Mouse (Mus musculus) regulatory T cell (primary cell): ENCODE results near the gene Ralgapa2.

Experiments used
- in situ Hi-C: fragments of 300-600 bp; cut with MboI, MseI; formaldehyde crosslinking; loops from one replicate; pipeline ENCODE4 v1.15.1; 2025; ENCODE audit warnings: high pct_unique_total_duplicates

Ralgapa2 gene

DNA sequence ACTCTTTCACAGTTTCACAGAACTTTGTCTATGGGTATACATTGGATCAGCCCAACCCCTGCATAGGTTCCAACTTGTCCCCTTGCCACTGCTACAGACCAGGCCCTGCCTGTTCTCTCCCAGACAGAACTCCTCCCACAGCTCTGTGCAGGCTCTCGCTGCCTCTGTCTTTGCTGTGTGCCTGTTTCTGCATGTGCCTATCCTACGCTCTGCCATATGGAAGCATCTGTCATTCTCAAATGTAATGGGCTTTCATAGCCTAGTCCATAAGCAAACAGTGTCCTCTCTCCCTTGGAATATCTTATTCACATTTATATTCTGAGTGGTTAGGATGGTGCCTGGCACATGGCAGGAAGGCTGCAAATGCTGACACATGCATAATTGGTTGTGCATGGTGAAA, 202.7 kb downstream of the Ralgapa2 start:
- in situ Hi-C loops: no loop called here

DNA sequence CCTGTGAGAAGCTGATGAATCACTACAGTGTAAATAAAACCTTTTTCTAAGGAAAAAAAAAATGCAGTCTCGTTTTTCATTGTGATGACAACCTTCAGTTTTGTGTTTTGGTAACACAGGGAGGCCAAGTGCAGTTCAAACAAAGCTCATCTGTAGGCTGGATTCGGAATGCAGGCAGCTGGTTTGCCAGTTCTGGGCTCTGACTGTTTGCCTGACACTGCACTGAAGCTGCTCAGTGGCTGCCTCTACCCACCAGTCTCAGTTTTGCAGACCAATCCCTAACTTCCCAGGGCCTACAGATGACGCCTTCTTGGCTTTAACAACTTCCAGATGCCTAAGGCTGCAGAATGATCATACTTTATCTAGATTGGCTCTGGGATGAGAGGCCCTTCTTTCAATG, 205.1 kb downstream of the Ralgapa2 start:
- in situ Hi-C loops: no loop called here

DNA sequence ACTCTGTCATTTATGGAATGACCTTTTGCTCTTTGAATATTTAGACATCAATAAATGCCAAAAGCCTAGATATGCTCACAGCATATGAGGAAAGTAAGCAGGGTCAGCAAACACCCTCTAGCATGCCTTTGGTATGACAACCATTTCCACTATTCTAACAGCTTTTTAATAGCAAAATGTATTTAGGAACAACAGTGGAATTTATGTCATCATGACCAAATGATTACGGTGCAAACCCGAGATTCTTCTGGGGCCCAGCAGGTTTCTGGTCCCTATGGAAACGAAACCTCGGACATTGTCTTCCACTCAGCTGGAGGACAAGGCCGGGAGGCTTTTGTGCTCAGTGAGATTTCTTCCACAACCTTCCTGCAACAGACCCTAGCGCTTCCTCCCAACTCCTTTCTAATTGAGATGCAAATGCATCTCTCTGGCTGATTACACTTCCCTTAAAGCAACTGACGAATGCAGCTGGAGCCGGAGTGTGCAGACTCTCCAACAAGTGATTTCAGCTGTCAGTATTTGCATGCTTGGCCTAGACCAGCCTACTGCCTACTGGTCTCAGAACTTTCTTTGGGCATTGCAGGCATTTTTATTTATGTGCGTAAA, 209.9 kb downstream of the Ralgapa2 start:
- in situ Hi-C loops: no loop called here

DNA sequence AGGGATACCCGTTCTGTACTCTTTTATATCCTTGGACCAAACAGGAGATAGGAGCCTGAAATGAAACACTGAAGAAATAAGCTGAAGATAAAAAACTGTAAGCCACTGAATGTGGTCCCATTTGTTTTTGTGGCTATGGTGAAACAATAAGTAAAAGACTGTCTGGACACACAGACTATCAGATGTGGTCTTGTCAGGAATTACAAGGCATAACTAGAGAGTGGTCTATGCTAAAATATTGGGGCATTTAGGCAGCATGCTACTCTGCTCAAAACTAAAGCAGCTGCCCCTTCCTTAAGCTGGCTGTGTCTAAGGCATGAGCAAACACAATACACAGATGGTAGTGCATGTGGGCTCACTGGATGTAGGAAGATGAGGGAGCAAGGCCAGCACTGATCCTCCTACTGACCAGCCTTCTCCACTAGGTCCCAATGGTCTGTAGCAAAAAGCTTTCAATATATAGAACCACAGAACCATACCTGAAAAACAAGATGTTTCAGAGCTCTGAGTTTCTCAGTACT, 211.6 kb downstream of the Ralgapa2 start:
- in situ Hi-C loops: no loop called here

DNA sequence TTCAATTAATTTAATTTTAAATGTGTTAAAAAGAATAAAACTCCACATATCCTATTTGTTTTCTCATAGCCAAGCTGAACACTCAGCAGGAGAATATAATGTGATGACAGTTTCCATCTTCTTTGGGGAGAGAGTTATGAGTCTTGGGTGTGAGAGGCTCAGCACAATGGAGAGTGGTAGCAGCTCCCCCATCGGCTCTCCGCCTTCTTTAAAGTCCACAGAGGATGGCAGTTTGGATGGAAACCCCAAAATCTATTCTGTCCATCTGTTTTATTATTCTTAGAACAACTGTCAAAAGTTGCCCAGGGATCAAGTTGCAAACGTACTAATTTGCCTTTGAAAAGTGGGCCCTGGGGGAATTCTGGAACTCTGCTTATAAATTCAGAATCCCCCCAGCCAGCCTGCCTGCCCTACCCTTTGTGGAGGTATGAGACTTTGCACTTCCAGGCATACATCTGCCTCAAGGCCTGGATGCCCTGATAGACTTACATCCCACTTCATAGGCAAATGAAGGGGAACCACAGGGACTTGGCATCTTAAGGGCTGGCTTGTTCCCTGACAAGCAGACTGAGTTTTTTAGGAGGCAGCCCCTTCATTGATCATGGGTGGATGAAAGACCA, 212.2 kb downstream of the Ralgapa2 start:
- in situ Hi-C loops: no loop called here

DNA sequence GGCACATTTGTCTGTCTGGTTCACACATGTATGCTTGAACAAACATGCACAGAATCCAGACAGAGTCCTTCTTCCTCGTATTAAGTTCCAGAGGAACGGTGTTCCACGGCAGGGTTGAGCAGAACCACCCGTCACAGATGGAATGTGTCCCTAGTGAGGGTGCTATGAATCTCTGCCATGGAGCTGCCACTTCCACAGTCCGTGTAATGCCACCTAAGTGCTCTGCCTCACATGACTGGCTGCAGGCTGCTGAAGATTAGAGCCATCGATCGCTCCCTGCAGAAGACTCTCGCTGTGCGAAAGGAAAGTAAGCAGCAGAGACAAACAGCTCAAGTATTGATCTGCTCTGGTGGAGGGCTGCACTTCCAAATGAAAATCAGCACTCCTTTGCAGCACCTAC, 218.6 kb downstream of the Ralgapa2 start:
- in situ Hi-C loops: no loop called here

DNA sequence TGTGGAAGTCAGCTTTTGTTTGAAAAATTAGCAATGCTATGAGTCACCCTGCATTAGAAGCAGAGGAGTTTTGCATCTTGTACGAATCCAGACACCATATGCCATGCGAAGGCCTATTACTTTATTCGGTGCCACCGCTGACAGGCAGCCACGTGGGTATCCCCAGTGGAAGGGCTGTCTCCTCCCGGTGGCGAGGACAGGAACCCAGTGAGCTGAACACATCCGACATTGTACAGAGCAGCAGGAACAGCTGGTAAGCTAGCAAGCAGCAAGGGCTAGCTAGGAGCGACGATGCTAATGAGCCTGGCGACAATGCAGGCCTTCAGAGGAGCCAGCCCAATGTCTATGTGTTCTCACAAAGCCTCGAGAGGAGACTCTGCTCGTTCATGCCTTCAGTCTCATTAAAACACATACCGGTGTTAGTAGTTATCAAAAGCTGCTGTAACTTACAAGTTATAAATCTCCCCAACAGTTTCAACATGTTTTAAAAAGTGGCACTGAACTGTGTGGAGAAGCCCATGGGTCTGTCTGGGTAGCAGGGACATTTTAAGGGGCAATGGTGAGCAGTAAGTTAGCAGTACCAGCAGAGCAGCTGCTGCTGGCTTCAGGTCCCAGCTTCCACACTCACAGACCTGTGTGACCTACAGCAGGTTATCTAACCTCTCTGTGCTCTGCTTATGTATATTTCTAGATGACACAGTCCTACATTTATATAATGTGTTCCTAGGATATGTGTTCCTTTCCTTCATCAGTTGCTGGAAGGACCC, 221.1 kb downstream of the Ralgapa2 start:
- in situ Hi-C loops: no loop called here

DNA sequence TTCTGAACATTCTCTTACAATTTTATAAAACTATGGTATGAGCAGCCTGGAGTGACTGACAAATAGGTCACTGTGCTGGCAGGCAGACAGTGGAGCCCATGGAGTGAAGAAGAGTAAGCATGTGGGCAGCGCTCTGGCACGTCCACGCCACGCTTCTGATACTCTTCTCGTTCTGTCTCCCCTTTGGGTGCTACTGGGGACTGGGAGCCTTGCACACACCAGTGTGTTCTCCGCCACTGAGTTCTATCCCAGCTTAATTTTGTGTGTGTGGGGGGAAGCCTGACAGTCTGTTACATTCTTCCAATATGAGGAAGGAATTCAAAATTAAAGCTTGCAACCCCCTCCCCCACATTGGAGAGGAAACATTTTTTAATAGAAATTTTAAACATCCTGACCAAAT, 221.8 kb downstream of the Ralgapa2 start:
- in situ Hi-C loops: no loop called here

DNA sequence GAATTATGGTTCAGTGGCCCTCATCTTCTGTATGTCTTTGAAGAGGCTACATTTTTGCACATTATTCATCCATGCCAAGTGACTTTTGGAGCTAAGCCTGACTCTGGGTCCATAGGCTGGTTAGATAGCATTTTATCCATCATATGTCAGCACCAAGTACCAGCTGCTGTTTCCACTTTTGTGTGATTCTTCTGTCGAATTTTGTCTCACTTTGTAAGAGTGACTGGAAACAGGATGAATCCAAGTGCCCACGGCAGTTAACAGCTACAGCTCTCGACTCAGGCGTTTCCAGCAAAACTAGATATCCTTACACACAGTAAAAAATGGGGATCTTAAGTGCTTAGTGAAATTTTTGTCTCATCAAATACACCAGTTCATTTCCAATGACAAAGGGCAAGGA, 222.8 kb downstream of the Ralgapa2 start:
- in situ Hi-C loops: no loop called here

DNA sequence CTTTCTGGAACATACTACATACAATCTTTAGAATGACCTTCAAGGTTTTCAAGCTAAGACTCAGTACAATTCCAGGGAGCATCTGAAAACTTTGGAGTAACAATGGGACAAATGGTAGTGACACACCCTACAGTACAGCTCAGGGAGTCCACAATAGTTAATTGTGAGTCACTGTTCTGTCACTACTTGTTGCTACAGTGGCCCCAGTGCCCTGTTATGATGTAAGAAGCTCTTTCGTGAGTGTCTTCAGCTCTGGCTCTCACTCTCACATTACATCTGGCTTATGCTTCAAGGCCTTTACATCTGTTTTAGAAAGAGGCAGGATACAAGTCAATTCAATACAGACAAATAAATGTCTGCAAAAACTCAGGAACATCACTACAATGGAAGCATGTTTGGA, 223.8 kb downstream of the Ralgapa2 start:
- in situ Hi-C loops: no loop called here

DNA sequence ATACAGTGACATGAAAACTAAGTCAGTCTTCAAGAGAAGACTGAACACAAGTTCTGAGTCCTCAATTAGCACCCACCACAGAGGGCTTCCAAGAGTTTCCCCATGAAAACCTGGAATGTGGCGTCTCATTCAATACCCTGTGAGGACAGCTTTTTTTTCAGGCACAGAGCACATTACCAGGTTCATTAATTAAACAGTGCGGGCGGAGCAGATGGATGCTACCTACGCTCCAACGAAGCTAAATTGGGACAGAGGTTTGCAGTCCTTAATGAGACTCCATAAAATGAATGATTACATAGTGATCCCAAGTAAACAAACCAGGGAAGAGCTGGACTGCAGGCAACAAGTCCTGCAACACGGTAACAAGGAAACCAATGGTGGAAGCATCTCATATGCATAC, 224.6 kb downstream of the Ralgapa2 start:
- in situ Hi-C loops: no loop called here

DNA sequence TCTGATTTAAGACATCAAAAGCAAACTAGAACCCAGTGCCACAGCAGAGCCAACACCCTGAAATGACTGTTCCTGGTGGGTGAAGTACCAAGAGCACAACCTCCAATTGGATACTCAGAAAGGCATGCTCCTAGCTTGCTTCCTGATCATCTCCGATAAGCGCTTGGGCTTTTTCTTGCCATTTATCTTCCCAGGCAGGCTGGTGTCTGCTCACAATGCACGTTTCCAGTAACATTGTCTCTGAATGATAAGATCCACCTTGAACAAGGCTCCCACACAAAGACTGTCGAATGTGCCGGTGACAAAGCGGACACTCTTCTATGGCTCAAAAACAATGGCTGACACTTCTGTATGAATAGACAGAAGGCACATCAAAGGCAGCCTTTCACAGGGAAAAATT, 230.8 kb downstream of the Ralgapa2 start:
- in situ Hi-C loops: no loop called here

DNA sequence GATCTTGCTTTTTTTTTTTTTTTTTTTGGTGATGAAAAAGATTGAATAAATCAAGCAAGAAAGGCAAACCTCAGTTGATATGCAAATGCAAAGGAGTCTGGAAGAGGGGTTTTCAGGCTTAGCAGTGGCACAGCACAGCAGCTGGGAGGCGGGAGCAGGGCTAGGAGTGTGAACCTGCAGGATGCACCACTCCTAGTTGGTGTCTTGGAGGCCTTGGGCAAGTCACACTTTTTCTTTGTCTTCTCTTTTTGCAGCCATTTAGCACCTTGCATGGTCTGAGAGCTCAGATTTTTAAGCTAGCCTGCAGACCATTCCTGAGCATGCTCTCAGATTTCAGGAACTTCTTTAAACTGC, 231.2 kb downstream of the Ralgapa2 start:
- in situ Hi-C loops: no loop called here

DNA sequence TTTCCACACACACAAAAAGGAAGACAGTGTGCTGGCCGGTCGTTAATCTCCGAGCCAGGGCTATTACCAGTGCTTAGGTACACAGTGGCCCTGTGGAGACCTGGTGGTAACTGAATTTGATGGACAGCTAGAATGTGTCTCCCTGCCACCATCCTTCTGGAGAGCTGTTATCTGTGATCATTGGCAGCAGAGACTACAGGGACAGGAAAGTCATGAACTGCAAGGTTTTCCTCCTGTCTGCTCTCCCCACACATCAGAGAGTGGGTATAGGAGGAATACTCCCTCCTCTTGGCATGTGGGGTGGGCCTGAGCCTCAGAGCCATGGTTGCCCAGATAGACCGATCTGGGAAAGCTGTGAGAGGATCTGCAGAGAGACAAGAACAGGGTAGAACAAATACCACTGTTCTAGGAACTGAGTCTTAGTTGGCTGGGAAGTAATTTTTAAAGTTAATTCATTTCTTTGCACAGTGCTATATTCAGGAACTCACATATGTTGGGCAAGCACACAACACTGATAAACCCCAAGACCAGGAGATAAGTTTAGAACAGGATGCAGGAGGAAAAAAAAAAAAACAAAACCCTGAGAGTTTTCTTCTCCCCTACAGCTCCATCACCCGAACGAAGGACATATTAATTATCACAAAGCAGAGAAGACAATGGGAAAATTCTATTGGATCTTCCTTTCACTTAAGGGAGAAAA, 231.8 kb downstream of the Ralgapa2 start:
- in situ Hi-C loops: no loop called here

DNA sequence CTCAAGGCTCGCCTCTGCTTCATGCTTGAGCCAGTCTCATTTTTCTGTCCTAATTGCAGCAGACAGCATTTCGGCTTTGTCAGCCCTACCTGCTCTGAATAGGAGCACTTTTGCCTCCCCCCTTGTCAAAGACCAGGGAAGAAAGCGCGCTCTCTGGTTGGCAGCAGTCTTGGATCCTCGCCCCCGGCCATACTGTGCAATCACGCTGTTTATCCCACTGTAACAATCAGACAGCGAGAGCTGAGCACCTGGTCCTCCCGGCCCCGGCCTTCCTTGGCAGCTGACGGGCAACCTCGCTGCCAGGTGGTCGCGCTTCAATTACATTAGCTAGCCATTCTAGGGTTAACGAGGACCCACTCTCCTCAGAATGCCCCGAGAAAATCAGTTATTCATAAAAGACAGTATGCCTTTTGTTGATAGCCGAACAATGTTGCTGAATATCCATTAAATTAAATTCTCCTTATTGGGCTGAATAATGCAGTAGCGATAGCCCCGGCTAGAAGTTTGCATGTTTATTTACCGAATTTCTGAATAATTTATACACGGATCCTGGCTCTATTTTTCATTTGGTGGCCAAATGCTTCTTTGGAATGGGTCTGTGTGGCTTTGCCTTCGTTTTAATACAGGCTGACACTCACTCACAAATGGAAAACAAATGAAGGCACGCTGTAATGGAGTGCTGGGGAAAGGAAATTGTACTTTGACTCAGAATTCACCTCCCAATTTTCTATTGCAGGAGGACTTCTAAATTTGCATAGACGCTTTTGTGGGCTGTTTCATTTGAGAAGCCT, 232.5 kb downstream of the Ralgapa2 start:
- in situ Hi-C loops: no loop called here

DNA sequence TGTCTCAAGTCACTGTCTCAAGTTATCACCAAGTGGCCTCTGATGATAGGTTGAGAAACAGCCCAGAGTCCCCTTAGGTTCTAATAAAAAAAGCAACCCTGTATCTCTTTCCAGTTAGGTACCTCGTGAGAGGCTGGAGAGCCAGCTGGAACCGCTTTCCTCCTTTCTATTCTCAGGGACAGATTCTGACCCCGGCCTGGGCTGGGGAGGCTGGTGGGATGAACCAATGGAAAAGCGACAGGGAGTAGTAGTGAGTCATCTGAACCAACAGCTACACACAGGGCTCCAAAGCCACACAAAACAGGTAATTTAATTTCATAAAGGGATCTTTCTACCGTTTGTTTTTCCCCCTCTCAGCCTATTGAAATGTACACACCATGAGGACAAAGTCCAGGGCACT, 233.8 kb downstream of the Ralgapa2 start:
- in situ Hi-C loops: no loop called here

DNA sequence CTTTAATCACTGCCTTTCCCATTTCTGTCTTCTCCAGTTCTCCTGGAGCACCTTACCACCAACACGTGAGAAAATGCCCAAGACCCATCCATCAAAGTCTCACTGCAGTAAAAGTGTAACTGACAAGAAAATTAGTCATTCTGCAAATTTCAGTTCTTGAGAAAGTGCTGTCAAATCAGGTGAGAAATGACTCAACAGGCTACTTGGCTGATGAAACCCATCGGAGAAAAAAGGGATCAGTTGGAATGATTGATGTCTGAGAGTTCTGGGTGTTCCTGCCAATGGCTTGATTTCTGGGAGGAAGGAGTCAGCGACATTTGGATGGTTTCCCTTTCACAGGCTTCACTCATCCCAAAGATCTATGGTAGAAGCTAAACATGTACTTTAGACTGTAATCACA, 245.6 kb downstream of the Ralgapa2 start:
- in situ Hi-C loops: no loop called here

DNA sequence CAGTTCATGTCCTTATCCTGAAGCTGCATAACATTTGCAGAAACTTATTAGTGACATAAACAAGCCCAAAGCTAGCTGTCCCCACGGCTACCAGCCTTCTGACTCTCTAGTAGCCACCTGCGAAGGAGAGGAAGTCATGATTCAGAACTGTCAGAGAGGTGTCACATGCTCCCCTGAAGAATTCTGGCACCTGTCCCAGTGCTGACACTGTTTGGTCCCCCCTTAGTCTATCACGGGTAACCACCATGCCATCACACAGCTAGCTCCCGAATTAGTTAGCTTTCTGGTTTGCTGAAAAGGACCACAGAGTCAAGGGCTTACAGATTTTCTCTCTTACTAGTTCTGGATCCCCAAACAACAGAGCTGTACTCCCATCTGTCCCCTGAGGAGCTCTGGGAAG, 247.1 kb downstream of the Ralgapa2 start:
- in situ Hi-C loops: no loop called here

DNA sequence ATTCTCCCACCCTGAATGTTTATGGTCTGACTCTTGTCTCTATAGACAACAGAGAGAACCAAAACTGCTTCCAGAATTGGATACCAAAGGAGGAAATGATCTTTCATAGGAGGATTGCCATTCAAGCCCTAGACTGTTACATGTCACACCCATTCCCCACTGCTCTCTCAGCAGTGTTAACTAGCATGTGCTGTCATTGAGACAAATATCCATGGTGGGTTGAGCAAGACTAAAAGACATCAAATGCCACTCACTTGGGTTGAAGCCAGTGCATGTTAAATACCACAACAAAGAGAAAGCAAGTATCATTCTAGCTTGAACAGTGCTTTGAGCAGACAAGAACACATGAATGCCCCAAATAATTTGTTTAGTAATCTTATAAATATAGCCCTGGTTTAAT, 249.2 kb downstream of the Ralgapa2 start:
- in situ Hi-C loops: no loop called here

DNA sequence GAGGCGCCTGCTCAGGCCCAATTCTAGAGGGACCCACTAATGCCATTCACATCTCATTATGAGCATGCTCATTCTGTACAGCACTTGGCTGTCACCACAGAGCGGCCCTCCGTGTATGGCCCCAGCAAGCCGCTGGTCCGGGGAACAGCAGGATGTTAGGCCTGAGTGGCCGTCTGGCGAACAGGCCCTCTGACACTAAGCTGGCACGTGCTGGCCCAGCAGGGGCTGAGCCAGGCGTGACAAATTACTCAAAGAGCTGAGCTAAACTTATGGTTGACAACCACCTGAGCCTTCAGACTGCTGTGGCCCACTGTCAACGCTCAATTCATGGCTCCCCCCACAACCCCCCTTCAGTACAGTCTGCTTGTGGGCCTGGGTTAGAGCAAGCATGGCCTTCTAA, 249.9 kb downstream of the Ralgapa2 start:
- in situ Hi-C loops: no loop called here

DNA sequence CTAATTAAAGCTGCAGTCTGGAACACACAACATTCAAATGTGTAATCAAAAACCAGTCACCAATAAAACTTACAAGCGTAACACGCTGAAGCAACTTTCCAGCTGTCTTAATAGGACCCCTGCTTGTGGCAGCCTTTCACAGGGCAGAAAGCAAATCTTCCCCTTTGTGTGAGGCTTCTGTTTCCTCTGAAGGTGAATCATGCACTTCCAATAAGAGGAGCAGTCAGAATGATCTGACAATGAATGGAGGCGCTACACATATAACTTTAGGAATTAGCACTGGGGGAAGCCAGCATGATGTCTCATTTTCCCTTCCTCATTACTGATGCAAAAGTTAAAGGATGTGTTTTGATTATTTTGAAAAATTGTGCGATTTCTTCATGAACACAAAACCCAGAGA, 251.0 kb downstream of the Ralgapa2 start:
- in situ Hi-C loops: no loop called here
